Mouse (Mus musculus): ENCODE results near the gene Zfyve28.
A peak's percentile ranks its signal among the peaks of the same experiment; 100 is the strongest.

- TF ChIP-seq POLR2A (IDR thresholded peaks at IDR 0.05; ENCODE audit: insufficient read depth, low read depth, low read length) (peak; percentile 98), CTCF (IDR thresholded peaks at IDR 0.05) (no peak)
Observed at GRCm38 (mm10) chr5:34336097-34336774, 48.0 kb upstream of the Zfyve28 start, which contains the start of gene Rnf4.
